Mouse (Mus musculus) heart, postnatal 0 days (tissue): ENCODE data around the gene Tufm.

Source experiments
- CTCF ChIP-seq: IDR thresholded peaks from 2 replicates; pipeline ENCODE4 v1.5.1; 2016; ENCODE audit warnings: antibody characterized with exemption, control low read depth, low read depth
- EP300 ChIP-seq: IDR thresholded peaks from 2 replicates; pipeline ENCODE4 v1.6.1; 2016; ENCODE audit warnings: antibody characterized with exemption, low read depth

- TF ChIP-seq EP300, result no peak
- TF ChIP-seq CTCF, result no peak
Measured at GRCm38 (mm10) chr7:126458225-126458624, 28.9 kb upstream of the Tufm start.
